Mouse (Mus musculus) small intestine, adult 2 months (tissue): ENCODE results near the gene Slc25a47. TPM values are rescaled to one million over a fixed set of nuclear protein-coding genes. Genes with fewer than 3 reads are reported as not detected.

Experiments
- H3K27ac ChIP-seq: fragments of 200-500 bp; 2 replicates; pipeline ENCODE4 v1.5.1; 2012; ENCODE audit warnings: low read depth, low read length, control low read depth, inconsistent platforms; ENCODE audit not compliant: insufficient read depth
- H3K27me3 ChIP-seq: fragments of 200-500 bp; 2 replicates; pipeline ENCODE4 v1.6.1; 2012; ENCODE audit warnings: mild to moderate bottlenecking, moderate library complexity, low read length, inconsistent platforms; ENCODE audit not compliant: control insufficient read depth, insufficient read depth
- H3K36me3 ChIP-seq: fragments of 200-500 bp; 2 replicates; pipeline ENCODE4 v1.6.1; 2012; ENCODE audit warnings: mild to moderate bottlenecking, low read length, control low read depth, inconsistent platforms; ENCODE audit not compliant: control insufficient read depth, insufficient read depth
- H3K4me1 ChIP-seq: fragments of 200-500 bp; 2 replicates; pipeline ENCODE4 v1.6.1; 2012; ENCODE audit warnings: low read length, inconsistent platforms, mixed read lengths; ENCODE audit not compliant: control insufficient read depth, insufficient read depth, insufficient read length
- H3K4me3 ChIP-seq: fragments of 200-500 bp; 2 replicates; pipeline ENCODE4 v1.5.1; 2012; ENCODE audit warnings: low read depth, mild to moderate bottlenecking, control low read depth, inconsistent platforms, low read length, moderate library complexity
- CTCF ChIP-seq: fragments of 200-500 bp; IDR thresholded peaks from 2 replicates; pipeline ENCODE4 v1.5.1; 2012; ENCODE audit warnings: low read depth, mild to moderate bottlenecking, control low read depth, inconsistent platforms, low read length, moderate library complexity, mixed read lengths; ENCODE audit not compliant: insufficient replicate concordance, insufficient read length; ENCODE audit errors: extremely low read depth
- POLR2A ChIP-seq: fragments of 200-500 bp; IDR thresholded peaks from 2 replicates; pipeline ENCODE4 v1.6.1; 2012; ENCODE audit warnings: low read depth, mild to moderate bottlenecking, control low read depth, inconsistent platforms, low read length, moderate library complexity
- WGBS: fragments of 180-500 bp; shearing (Covaris S2); methylation state at CpG from one replicate; pipeline ENCODE4 v1.1.7; 2018; 5-methylcytosine and 5-hydroxymethylcytosine counted together
- polyA plus RNA-seq: library from polyadenylated mRNA; depleted of rRNA; stranded (reverse); fragments of >200 nt; gene quantifications from 2 replicates; pipeline ENCODE4 v1.2.3, GENCODE M21; 2012

Gene Slc25a47
- polyA plus RNA-seq, 1 experiment: 7.9 TPM

DNA sequence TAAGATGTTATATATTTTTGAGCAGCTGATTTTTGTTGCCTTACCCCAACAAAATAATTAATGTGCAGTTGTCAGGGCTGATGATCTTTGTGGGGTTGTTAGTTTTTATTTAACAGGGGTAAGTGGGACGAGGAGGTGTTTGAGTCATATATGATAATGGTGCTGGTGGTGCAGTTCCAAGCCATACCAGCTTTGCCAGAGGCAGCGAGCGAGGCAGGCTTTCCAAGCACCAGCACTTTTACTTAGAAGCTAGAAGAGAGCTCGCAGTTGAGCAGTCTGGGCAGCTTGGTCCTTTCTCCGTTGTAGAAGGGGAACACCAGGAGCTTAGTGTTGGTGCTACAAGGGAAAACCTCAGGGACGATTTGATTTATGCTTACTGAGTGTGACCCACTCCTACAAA lies 23.4 kb upstream of the Slc25a47 start:
- H3K27ac ChIP-seq: no peak overlapping the region
- H3K4me3 ChIP-seq: no peak overlapping the region
- WGBS: 81% methylated on average over 6 of the region's 6 CpGs
- H3K27me3 ChIP-seq: no peaks in the 10 kb centered on the region
- peaks cover 24% of the 10 kb centered on the region for H3K36me3 ChIP-seq
- TF ChIP-seq POLR2A (no peak), CTCF (no peak)
- H3K4me1 ChIP-seq: peaks cover 2% of the 10 kb centered on the region; the same call in 1 of the 2 replicates

DNA sequence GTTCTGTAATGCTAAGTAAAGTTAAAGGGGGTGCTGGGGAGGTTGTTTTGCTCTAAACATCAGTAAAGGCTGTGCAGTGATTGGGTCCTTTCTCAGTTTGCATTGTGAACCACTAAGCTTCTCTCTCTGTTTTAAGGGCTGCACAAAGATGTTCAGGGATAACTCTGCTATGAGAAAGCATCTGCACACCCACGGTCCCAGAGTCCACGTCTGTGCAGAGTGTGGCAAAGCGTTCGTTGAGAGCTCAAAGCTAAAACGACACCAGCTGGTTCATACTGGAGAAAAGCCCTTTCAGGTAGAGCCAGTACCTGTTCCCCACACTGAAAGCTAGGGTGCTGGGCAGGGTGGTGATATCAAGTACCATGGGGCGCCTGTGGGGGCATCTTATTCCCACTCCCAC lies 21.4 kb upstream of the Slc25a47 start:
- peaks cover 30% of the 10 kb centered on the region for H3K36me3 ChIP-seq
- no peak overlapping the region for H3K4me3 ChIP-seq
- no peaks in the 10 kb centered on the region for H3K27me3 ChIP-seq
- peaks cover under 1% of the 10 kb centered on the region; the same call in 1 of the 2 replicates for H3K4me1 ChIP-seq
- 79% methylated on average over 6 of the region's 6 CpGs for WGBS
- TF ChIP-seq POLR2A: no peak
- no peak for TF ChIP-seq CTCF
- no peak overlapping the region for H3K27ac ChIP-seq

- no peak overlapping the region for H3K27ac ChIP-seq
These were observed 19.3 kb upstream of the Slc25a47 start for GRCm38 (mm10) chr12:108816569-108816968.

GRCm38 (mm10) chr12:108820461-108820860 lies 15.4 kb upstream of the Slc25a47 start:
- Histone ChIP-seq H3K36me3 (peaks cover 16% of the 10 kb centered on the region), H3K4me1 (no peaks in the 10 kb centered on the region), H3K4me3 (no peak overlapping the region), H3K27ac (no peak overlapping the region), H3K27me3 (no peaks in the 10 kb centered on the region)
- TF ChIP-seq CTCF: no peak
- TF ChIP-seq POLR2A: no peak
- 91% methylated on average over 4 of the region's 4 CpGs for WGBS

More at GRCm38 (mm10) chr12:108816569-108816968, 19.3 kb upstream of the Slc25a47 start:
- 72% methylated on average over 11 of the region's 11 CpGs for WGBS
- peaks cover 30% of the 10 kb centered on the region for H3K36me3 ChIP-seq
- no peak overlapping the region for H3K4me3 ChIP-seq
- no peaks in the 10 kb centered on the region for H3K4me1 ChIP-seq
- H3K27me3 ChIP-seq: no peaks in the 10 kb centered on the region
- TF ChIP-seq POLR2A (no peak), CTCF (no peak)

DNA sequence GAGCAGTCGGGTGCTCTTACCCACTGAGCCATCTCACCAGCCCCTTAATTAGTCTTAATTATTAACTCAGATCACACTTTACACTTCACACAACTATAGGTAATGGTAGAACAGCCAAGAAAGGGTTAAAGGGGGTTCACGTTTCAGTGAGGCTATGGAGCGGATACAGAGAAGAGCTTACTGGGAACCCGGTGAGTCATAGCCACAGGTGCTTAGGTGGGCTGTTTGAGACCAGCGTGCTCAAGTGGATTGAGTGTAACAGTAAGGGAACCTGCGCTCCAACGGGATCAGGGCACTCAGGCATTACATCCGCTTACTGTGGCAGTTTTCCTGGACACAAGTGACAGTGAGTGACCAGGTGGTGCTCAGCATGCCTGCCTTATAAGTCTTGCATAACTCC lies 12.8 kb upstream of the Slc25a47 start:
- H3K4me1 ChIP-seq: peaks cover 13% of the 10 kb centered on the region
- no peak for TF ChIP-seq CTCF
- no peak for TF ChIP-seq POLR2A
- H3K27me3 ChIP-seq: no peaks in the 10 kb centered on the region
- no peak overlapping the region for H3K27ac ChIP-seq
- H3K36me3 ChIP-seq: peaks cover 3% of the 10 kb centered on the region
- 63% methylated on average over 8 of the region's 8 CpGs for WGBS
- no peak overlapping the region for H3K4me3 ChIP-seq

DNA sequence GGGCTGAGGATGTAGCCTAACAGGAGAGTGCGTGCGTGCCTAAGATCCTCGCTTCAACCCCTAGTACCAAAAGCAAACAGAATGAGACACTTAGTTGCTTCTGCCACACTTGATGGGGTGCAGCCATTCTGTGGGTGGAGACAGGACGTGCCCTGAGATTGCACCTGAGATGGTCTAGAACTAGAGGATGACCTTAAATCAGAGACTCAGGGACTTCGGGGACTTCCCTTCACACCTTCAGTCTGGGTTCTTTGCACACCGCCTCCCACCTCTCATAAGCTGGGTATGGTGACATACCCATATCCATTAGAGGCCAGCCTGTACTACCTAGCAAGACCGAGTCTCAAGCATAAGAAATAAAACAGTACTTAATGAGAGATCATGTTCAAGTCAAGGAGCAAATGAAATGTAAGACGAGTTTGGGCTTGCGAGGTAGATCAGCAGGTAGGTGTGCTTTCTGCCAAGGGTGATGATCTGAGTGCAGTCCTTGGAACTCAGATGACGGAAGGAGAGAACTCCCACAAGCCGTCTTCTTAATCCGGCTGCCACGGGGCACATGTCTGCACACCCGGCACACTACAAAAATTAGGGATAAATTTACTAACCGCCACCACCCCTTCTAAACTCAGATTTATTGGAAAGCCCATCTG lies 11.5 kb upstream of the Slc25a47 start:
- no peaks in the 10 kb centered on the region for H3K36me3 ChIP-seq
- no peak overlapping the region for H3K27ac ChIP-seq
- TF ChIP-seq CTCF: no peak
- no peak for TF ChIP-seq POLR2A
- WGBS: 94% methylated on average over 15 of the region's 15 CpGs
- H3K4me3 ChIP-seq: no peak overlapping the region
- H3K4me1 ChIP-seq: peaks cover 15% of the 10 kb centered on the region
- H3K27me3 ChIP-seq: no peaks in the 10 kb centered on the region

DNA sequence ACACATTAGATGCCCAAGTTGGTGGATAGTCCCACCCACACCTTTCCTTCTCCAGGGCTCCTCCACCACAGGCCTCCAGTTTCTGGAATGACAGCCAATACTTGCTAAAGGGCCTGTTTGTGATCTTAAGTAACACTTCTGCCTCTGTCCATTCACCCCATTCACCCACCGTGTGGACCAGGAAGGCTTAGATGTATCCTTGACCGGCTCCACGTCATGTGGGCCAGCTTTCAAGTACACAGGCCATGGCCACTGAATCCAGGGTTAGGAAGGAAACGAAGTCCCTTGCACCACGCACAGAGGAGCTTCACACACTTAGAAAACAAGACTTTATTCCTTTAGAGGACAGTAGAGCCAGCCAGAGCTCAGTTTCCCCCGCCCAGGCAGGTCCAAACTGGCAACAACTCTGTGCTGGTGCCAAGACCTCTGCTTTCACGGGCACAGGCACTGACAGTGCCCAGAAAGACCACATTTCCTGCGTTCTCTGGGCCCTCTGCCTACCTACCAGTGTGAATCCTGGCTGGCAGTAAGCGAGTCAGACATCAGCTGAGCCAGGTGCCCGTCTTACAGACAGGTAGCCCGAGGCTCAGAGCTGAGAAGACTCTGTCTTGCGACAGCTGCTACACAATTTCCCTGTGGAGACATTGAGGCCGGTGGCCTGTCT lies 10.2 kb upstream of the Slc25a47 start:
- H3K4me1 ChIP-seq: peaks cover 15% of the 10 kb centered on the region
- H3K4me3 ChIP-seq: no peak overlapping the region
- H3K27ac ChIP-seq: no peak overlapping the region
- no peaks in the 10 kb centered on the region for H3K36me3 ChIP-seq
- TF ChIP-seq POLR2A (no peak), CTCF (no peak)
- 93% methylated on average over 13 of the region's 13 CpGs for WGBS
- no peaks in the 10 kb centered on the region for H3K27me3 ChIP-seq
